Mouse (Mus musculus): Measurements from ENCODE around the gene Vpreb2. TPM values are rescaled to one million over a fixed set of nuclear protein-coding genes. Genes with fewer than 3 reads are reported as not detected.
"Not testable (repeated sequence)": the region's sequence is repeated elsewhere in the genome, so short reads cannot be mapped to it uniquely, and the experiment has no call there.

The Vpreb2 gene
- polyA plus RNA-seq, 1 experiment from 2014 or later = not detected

GRCm38 (mm10) chr16:17945081-17945831 is 35.0 kb upstream of the Vpreb2 start:
- Histone ChIP-seq H3K27ac (ENCODE audit: low read length) (no peak overlapping the region), H3K27me3 (ENCODE audit: control insufficient read depth, insufficient read depth, low read length) (no peaks in the 10 kb centered on the region), H3K4me2 (ENCODE audit: low read depth, low read length) (no peak overlapping the region), H3K9me3 (replicated peaks; ENCODE audit: control insufficient read depth, low read length) (no peaks in the 10 kb centered on the region), H3K4me1 (ENCODE audit: control insufficient read depth, insufficient read depth, low read length) (no peaks in the 10 kb centered on the region), H3K36me3 (ENCODE audit: control insufficient read depth, insufficient read depth) (no peaks in the 10 kb centered on the region), H3K9ac (ENCODE audit: low read length) (no peak overlapping the region), H3K4me3 (ENCODE audit: low read length) (no peak overlapping the region)
- ATAC-seq (replicated peaks; ENCODE audit: extremely low read depth, insufficient read depth, low FRiP score) = no peak
- 49% methylated on average over 7 of the region's 7 CpGs for WGBS

GRCm38 (mm10) chr16:17949421-17949877 is 30.8 kb upstream of the Vpreb2 start:
- no peak overlapping the region for H3K4me3 ChIP-seq (ENCODE audit: low read length)
- no peaks in the 10 kb centered on the region for H3K4me1 ChIP-seq (ENCODE audit: control insufficient read depth, insufficient read depth, low read length)
- WGBS = 43% methylated on average over 2 of the region's 2 CpGs
- no peak overlapping the region for H3K4me2 ChIP-seq (ENCODE audit: low read depth, low read length)
- no peak overlapping the region for H3K9ac ChIP-seq (ENCODE audit: low read length)
- H3K27ac ChIP-seq (ENCODE audit: low read length) = no peak overlapping the region
- ATAC-seq (replicated peaks; ENCODE audit: extremely low read depth, insufficient read depth, low FRiP score) = 0 out of 2 replicates have a peak, but pooled peaks have one; percentile 18
- no peaks in the 10 kb centered on the region for H3K9me3 ChIP-seq (replicated peaks; ENCODE audit: control insufficient read depth, low read length)
- H3K36me3 ChIP-seq (ENCODE audit: control insufficient read depth, insufficient read depth) = no peaks in the 10 kb centered on the region
- H3K27me3 ChIP-seq (ENCODE audit: control insufficient read depth, insufficient read depth, low read length) = no peaks in the 10 kb centered on the region

GRCm38 (mm10) chr16:17950068-17950467 is 30.2 kb upstream of the Vpreb2 start:
- H3K9ac ChIP-seq (ENCODE audit: low read length) = no peak overlapping the region
- 64% methylated on average over 4 of the region's 4 CpGs for WGBS

GRCm38 (mm10) chr16:17951618-17952017 is 28.6 kb upstream of the Vpreb2 start:
- ATAC-seq (replicated peaks; ENCODE audit: extremely low read depth, insufficient read depth, low FRiP score) = no peak
- Histone ChIP-seq H3K4me1 (ENCODE audit: control insufficient read depth, insufficient read depth, low read length) (no peaks in the 10 kb centered on the region), H3K9ac (ENCODE audit: low read length) (no peak overlapping the region), H3K27ac (ENCODE audit: low read length) (no peak overlapping the region), H3K36me3 (ENCODE audit: control insufficient read depth, insufficient read depth) (no peaks in the 10 kb centered on the region), H3K27me3 (ENCODE audit: control insufficient read depth, insufficient read depth, low read length) (no peaks in the 10 kb centered on the region), H3K9me3 (replicated peaks; ENCODE audit: control insufficient read depth, low read length) (0 out of 2 replicates have a peak, but pooled peaks cover 2% of the 10 kb centered on the region), H3K4me2 (ENCODE audit: low read depth, low read length) (no peak overlapping the region), H3K4me3 (ENCODE audit: low read length) (no peak overlapping the region)
- 84% methylated on average over 3 of the region's 4 CpGs for WGBS

More at GRCm38 (mm10) chr16:17950068-17950467, 30.2 kb upstream of the Vpreb2 start:
- Histone ChIP-seq H3K27me3 (ENCODE audit: control insufficient read depth, insufficient read depth, low read length) (no peaks in the 10 kb centered on the region), H3K27ac (ENCODE audit: low read length) (no peak overlapping the region), H3K36me3 (ENCODE audit: control insufficient read depth, insufficient read depth) (no peaks in the 10 kb centered on the region), H3K4me3 (ENCODE audit: low read length) (no peak overlapping the region), H3K4me1 (ENCODE audit: control insufficient read depth, insufficient read depth, low read length) (no peaks in the 10 kb centered on the region), H3K4me2 (ENCODE audit: low read depth, low read length) (no peak overlapping the region), H3K9me3 (replicated peaks; ENCODE audit: control insufficient read depth, low read length) (no peaks in the 10 kb centered on the region)
- ATAC-seq (replicated peaks; ENCODE audit: extremely low read depth, insufficient read depth, low FRiP score) = no peak

GRCm38 (mm10) chr16:17956052-17956638 is 24.1 kb upstream of the Vpreb2 start:
- not testable (repeated sequence) for H3K4me3 ChIP-seq (ENCODE audit: low read length); H3K9ac ChIP-seq (ENCODE audit: low read length); H3K9me3 ChIP-seq (replicated peaks; ENCODE audit: control insufficient read depth, low read length); H3K27me3 ChIP-seq (ENCODE audit: control insufficient read depth, insufficient read depth, low read length); H3K4me2 ChIP-seq (ENCODE audit: low read depth, low read length); ATAC-seq (replicated peaks; ENCODE audit: extremely low read depth, insufficient read depth, low FRiP score); H3K36me3 ChIP-seq (ENCODE audit: control insufficient read depth, insufficient read depth); H3K27ac ChIP-seq (ENCODE audit: low read length); H3K4me1 ChIP-seq (ENCODE audit: control insufficient read depth, insufficient read depth, low read length)
- 92% methylated on average over 17 of the region's 17 CpGs for WGBS

GRCm38 (mm10) chr16:17962091-17962490 is 18.1 kb upstream of the Vpreb2 start:
- Histone ChIP-seq H3K9ac (ENCODE audit: low read length) (no peak overlapping the region), H3K4me2 (ENCODE audit: low read depth, low read length) (no peak overlapping the region), H3K4me1 (ENCODE audit: control insufficient read depth, insufficient read depth, low read length) (no peaks in the 10 kb centered on the region), H3K27me3 (ENCODE audit: control insufficient read depth, insufficient read depth, low read length) (no peaks in the 10 kb centered on the region), H3K4me3 (ENCODE audit: low read length) (no peak overlapping the region), H3K9me3 (replicated peaks; ENCODE audit: control insufficient read depth, low read length) (no peaks in the 10 kb centered on the region), H3K27ac (ENCODE audit: low read length) (no peak overlapping the region), H3K36me3 (ENCODE audit: control insufficient read depth, insufficient read depth) (no peaks in the 10 kb centered on the region)
- ATAC-seq (replicated peaks; ENCODE audit: extremely low read depth, insufficient read depth, low FRiP score) = no peak
- WGBS = 68% methylated on average over 7 of the region's 7 CpGs

GRCm38 (mm10) chr16:17971853-17972252 is 8.4 kb upstream of the Vpreb2 start:
- no peaks in the 10 kb centered on the region for H3K27me3 ChIP-seq (ENCODE audit: control insufficient read depth, insufficient read depth, low read length)
- H3K36me3 ChIP-seq (ENCODE audit: control insufficient read depth, insufficient read depth) = no peaks in the 10 kb centered on the region
- 65% methylated on average over 5 of the region's 5 CpGs for WGBS
- H3K9me3 ChIP-seq (replicated peaks; ENCODE audit: control insufficient read depth, low read length) = no peaks in the 10 kb centered on the region
- H3K27ac ChIP-seq (ENCODE audit: low read length) = no peak overlapping the region
- no peak overlapping the region for H3K4me2 ChIP-seq (ENCODE audit: low read depth, low read length)
- H3K4me1 ChIP-seq (ENCODE audit: control insufficient read depth, insufficient read depth, low read length) = no peaks in the 10 kb centered on the region
- ATAC-seq (replicated peaks; ENCODE audit: extremely low read depth, insufficient read depth, low FRiP score) = no peak
- H3K9ac ChIP-seq (ENCODE audit: low read length) = no peak overlapping the region
- no peak overlapping the region for H3K4me3 ChIP-seq (ENCODE audit: low read length)

- H3K4me2 ChIP-seq (ENCODE audit: low read depth, low read length); H3K27me3 ChIP-seq (ENCODE audit: control insufficient read depth, insufficient read depth, low read length); H3K36me3 ChIP-seq (ENCODE audit: control insufficient read depth, insufficient read depth); H3K4me3 ChIP-seq (ENCODE audit: low read length); H3K4me1 ChIP-seq (ENCODE audit: control insufficient read depth, insufficient read depth, low read length); ATAC-seq (replicated peaks; ENCODE audit: extremely low read depth, insufficient read depth, low FRiP score); H3K9ac ChIP-seq (ENCODE audit: low read length); H3K27ac ChIP-seq (ENCODE audit: low read length); H3K9me3 ChIP-seq (replicated peaks; ENCODE audit: control insufficient read depth, low read length): not testable (repeated sequence)
- WGBS = 70% methylated on average over 7 of the region's 7 CpGs
These were observed 2.4 kb upstream of the Vpreb2 start for GRCm38 (mm10) chr16:17977840-17978239.

GRCm38 (mm10) chr16:17983201-17983600 is 3.0 kb downstream of the Vpreb2 start:
- H3K27ac ChIP-seq (ENCODE audit: low read length) = no peak overlapping the region
- no peaks in the 10 kb centered on the region for H3K9me3 ChIP-seq (replicated peaks; ENCODE audit: control insufficient read depth, low read length)
- ATAC-seq (replicated peaks; ENCODE audit: extremely low read depth, insufficient read depth, low FRiP score) = no peak
- peaks cover 4% of the 10 kb centered on the region; the same call in 1 of the 2 replicates for H3K4me1 ChIP-seq (ENCODE audit: control insufficient read depth, insufficient read depth, low read length)
- H3K4me2 ChIP-seq (ENCODE audit: low read depth, low read length) = no peak overlapping the region
- no peaks in the 10 kb centered on the region for H3K36me3 ChIP-seq (ENCODE audit: control insufficient read depth, insufficient read depth)
- no peak overlapping the region for H3K9ac ChIP-seq (ENCODE audit: low read length)
- H3K4me3 ChIP-seq (ENCODE audit: low read length) = no peak overlapping the region
- WGBS = 79% methylated on average over 2 of the region's 2 CpGs
- 0 out of 2 replicates have a peak, but pooled peaks cover 2% of the 10 kb centered on the region for H3K27me3 ChIP-seq (ENCODE audit: control insufficient read depth, insufficient read depth, low read length)
